Mouse (Mus musculus) MEL (cell line): Measurements from ENCODE around the gene Krt31. TPM values are rescaled to one million over a fixed set of nuclear protein-coding genes. Genes with fewer than 3 reads are reported as not detected.

Source experiments
- DNase-seq: peaks from one replicate; pipeline ENCODE4 v3.0.0; 2011; ENCODE audit warnings: low read depth, low spot score
- H3K27ac ChIP-seq: 2 replicates; pipeline ENCODE4 v1.5.1; 2012; ENCODE audit warnings: low read depth, mild to moderate bottlenecking, control low read depth, low read length, moderate library complexity; ENCODE audit not compliant: control insufficient read depth
- H3K27me3 ChIP-seq, 2 experiments: fragments of 150-350 bp in 1 of 2; sonication (generic) in 1 of 2; 2 replicates each; pipeline ENCODE4 v1.6.1; 2012; ENCODE audit warnings: low read length in 2 of 2, mild to moderate bottlenecking in 2 of 2, improper control_type of control experiment in 1 of 2, moderate library complexity in 1 of 2; ENCODE audit not compliant: insufficient read depth in 2 of 2, control insufficient read depth in 1 of 2
- H3K36me3 ChIP-seq, 2 experiments: 2 replicates each; pipeline ENCODE4 v1.6.1; 2012 to 2014; ENCODE audit warnings: low read length in 2 of 2, improper control_type of control experiment in 1 of 2, inconsistent platforms in 1 of 2, mild to moderate bottlenecking in 1 of 2; ENCODE audit not compliant: insufficient read depth in 2 of 2, control insufficient read depth in 1 of 2
- H3K4me1 ChIP-seq, 2 experiments: fragments of 150-350 bp in 1 of 2; sonication (generic) in 1 of 2; 2 replicates each; pipeline ENCODE4 v1.6.1; 2012; ENCODE audit warnings: low read length in 2 of 2, improper control_type of control experiment in 1 of 2, mild to moderate bottlenecking in 1 of 2; ENCODE audit not compliant: insufficient read depth in 2 of 2, control insufficient read depth in 1 of 2
- H3K4me3 ChIP-seq, 2 experiments: fragments of 150-350 bp in 1 of 2; sonication (generic) in 1 of 2; 2 replicates each; pipeline ENCODE4 v1.5.1; 2012; ENCODE audit warnings: low read depth in 2 of 2, low read length in 2 of 2, mild to moderate bottlenecking in 2 of 2, moderate library complexity in 2 of 2, control low read depth in 1 of 2, improper control_type of control experiment in 1 of 2; ENCODE audit not compliant: control insufficient read depth in 1 of 2, insufficient read depth in 1 of 2
- H3K79me2 ChIP-seq: 2 replicates; pipeline ENCODE4 v1.6.1; 2012; ENCODE audit warnings: mild to moderate bottlenecking, low read length, moderate library complexity; ENCODE audit not compliant: control insufficient read depth, poor library complexity, insufficient read depth
- H3K9ac ChIP-seq: 2 replicates; pipeline ENCODE4 v1.6.1; 2012; ENCODE audit warnings: low read depth, mild to moderate bottlenecking, control low read depth, low read length, moderate library complexity; ENCODE audit not compliant: control insufficient read depth, poor library complexity, severe bottlenecking
- H3K9me3 ChIP-seq: fragments of 150-350 bp; sonication (generic); replicated peaks from 2 replicates; pipeline ENCODE4 v1.6.1; 2012; ENCODE audit warnings: mild to moderate bottlenecking, low read length, improper control_type of control experiment, moderate library complexity; ENCODE audit not compliant: insufficient read depth
- BHLHE40 ChIP-seq: IDR thresholded peaks from 2 replicates; pipeline ENCODE4 v1.6.1; 2012; ENCODE audit warnings: low read depth, mild to moderate bottlenecking, inconsistent platforms, low read length, improper control_type of control experiment, borderline replicate concordance
- CHD1 ChIP-seq: IDR thresholded peaks from 2 replicates; pipeline ENCODE4 v1.6.1; 2012; ENCODE audit warnings: low read depth, mild to moderate bottlenecking, inconsistent platforms, low read length, improper control_type of control experiment
- CHD2 ChIP-seq: IDR thresholded peaks from 2 replicates; pipeline ENCODE4 v1.6.1; 2011; ENCODE audit warnings: low read length, improper control_type of control experiment
- E2F4 ChIP-seq: IDR thresholded peaks from 2 replicates; pipeline ENCODE4 v1.6.1; 2011; ENCODE audit warnings: low read depth, low read length, improper control_type of control experiment, borderline replicate concordance
- EP300 ChIP-seq, 2 experiments: IDR thresholded peaks; 2 replicates each; pipeline ENCODE4 v1.6.1; 2011; ENCODE audit warnings: improper control_type of control experiment in 2 of 2, low read length in 2 of 2, low read depth in 1 of 2, mild to moderate bottlenecking in 1 of 2
- ETS1 ChIP-seq: IDR thresholded peaks from 2 replicates; pipeline ENCODE4 v1.6.1; 2012; ENCODE audit warnings: low read depth, mild to moderate bottlenecking, inconsistent platforms, low read length, improper control_type of control experiment, moderate library complexity
- GABPA ChIP-seq: IDR thresholded peaks from 2 replicates; pipeline ENCODE4 v1.6.1; 2012; ENCODE audit warnings: low read depth, mild to moderate bottlenecking, inconsistent platforms, low read length, improper control_type of control experiment, moderate library complexity
- HCFC1 ChIP-seq: IDR thresholded peaks from 2 replicates; pipeline ENCODE4 v1.6.1; 2012; ENCODE audit warnings: low read depth, mild to moderate bottlenecking, inconsistent platforms, low read length, improper control_type of control experiment, moderate library complexity
- JUND ChIP-seq: IDR thresholded peaks from 2 replicates; pipeline ENCODE4 v1.6.1; 2011; ENCODE audit warnings: low read depth, mild to moderate bottlenecking, improper control_type of control experiment, low read length
- KAT2A ChIP-seq: conservative IDR thresholded peaks from 2 replicates; pipeline ENCODE4 v1.6.1; 2012; ENCODE audit warnings: low read depth, low read length, improper control_type of control experiment, inconsistent platforms
- MYB ChIP-seq: IDR thresholded peaks from 2 replicates; pipeline ENCODE4 v1.6.1; 2011; ENCODE audit warnings: mild to moderate bottlenecking, low read depth, low read length, improper control_type of control experiment
- MYC ChIP-seq: IDR thresholded peaks from 2 replicates; pipeline ENCODE4 v1.6.1; 2011; ENCODE audit warnings: low read depth, mild to moderate bottlenecking, low read length, improper control_type of control experiment, moderate library complexity
- POLR2A ChIP-seq, 2 experiments: IDR thresholded peaks; 2 replicates each; pipeline ENCODE4 v1.6.1; 2011 to 2012; ENCODE audit warnings: low read length in 2 of 2, mild to moderate bottlenecking in 2 of 2, control low read depth in 1 of 2, improper control_type of control experiment in 1 of 2, low read depth in 1 of 2, moderate library complexity in 1 of 2; ENCODE audit not compliant: control insufficient read depth in 1 of 2, insufficient read depth in 1 of 2, poor library complexity in 1 of 2
- POLR2AphosphoS2 ChIP-seq: IDR thresholded peaks from 2 replicates; pipeline ENCODE4 v1.6.1; 2011; ENCODE audit warnings: low read length, improper control_type of control experiment
- RAD21 ChIP-seq: IDR thresholded peaks from 2 replicates; pipeline ENCODE4 v1.6.1; 2011; ENCODE audit warnings: mild to moderate bottlenecking, low read depth, low read length, improper control_type of control experiment
- RCOR1 ChIP-seq: IDR thresholded peaks from 2 replicates; pipeline ENCODE4 v1.6.1; 2012; ENCODE audit warnings: low read depth, mild to moderate bottlenecking, inconsistent platforms, low read length, improper control_type of control experiment
- SIN3A ChIP-seq: IDR thresholded peaks from 2 replicates; pipeline ENCODE4 v1.6.1; 2012; ENCODE audit warnings: low read length, improper control_type of control experiment, inconsistent platforms
- SMC3 ChIP-seq: IDR thresholded peaks from 2 replicates; pipeline ENCODE4 v1.6.1; 2011; ENCODE audit warnings: low read depth, low read length, improper control_type of control experiment
- TAL1 ChIP-seq: IDR thresholded peaks from 2 replicates; pipeline ENCODE4 v1.6.1; 2012; ENCODE audit warnings: mild to moderate bottlenecking, inconsistent platforms, low read length, moderate library complexity, mixed read lengths
- TBP ChIP-seq: IDR thresholded peaks from 2 replicates; pipeline ENCODE4 v1.8.0; 2011; ENCODE audit warnings: low read depth, low read length, improper control_type of control experiment
- TCF12 ChIP-seq: IDR thresholded peaks from 2 replicates; pipeline ENCODE4 v1.6.1; 2014; ENCODE audit warnings: low read depth, mild to moderate bottlenecking, inconsistent platforms, low read length, improper control_type of control experiment, moderate library complexity
- UBTF ChIP-seq: IDR thresholded peaks from 2 replicates; pipeline ENCODE4 v1.6.1; 2012; ENCODE audit warnings: low read depth, mild to moderate bottlenecking, inconsistent platforms, low read length, improper control_type of control experiment, moderate library complexity, borderline replicate concordance; ENCODE audit not compliant: insufficient read depth
- ZC3H11A ChIP-seq: IDR thresholded peaks from 2 replicates; pipeline ENCODE4 v1.6.1; 2012; ENCODE audit warnings: low read depth, mild to moderate bottlenecking, inconsistent platforms, low read length, improper control_type of control experiment
- ZKSCAN1 ChIP-seq: IDR thresholded peaks from 2 replicates; pipeline ENCODE4 v1.6.1; 2012; ENCODE audit warnings: low read depth, mild to moderate bottlenecking, inconsistent platforms, low read length, improper control_type of control experiment, moderate library complexity
- ZMIZ1 ChIP-seq: IDR thresholded peaks from 2 replicates; pipeline ENCODE4 v1.6.1; 2012; ENCODE audit warnings: low read depth, mild to moderate bottlenecking, inconsistent platforms, low read length, improper control_type of control experiment, moderate library complexity
- polyA plus RNA-seq, 2 experiments: library from polyadenylated mRNA; stranded (reverse) in 1 of 2; unstranded in 1 of 2; fragments of >175 nt in 1 of 2; fragments of >200 nt in 1 of 2; gene quantifications; 2 replicates each; pipeline versions ENCODE4 v1.2.1 to v1.2.4; 2012; ENCODE audit warnings: low replicate concordance in 2 of 2, low read depth in 1 of 2; ENCODE audit not compliant: insufficient read length in 2 of 2, insufficient read depth in 1 of 2, missing spikeins in 1 of 2
- total RNA-seq: library from RNA; depleted of rRNA; stranded (reverse); fragments of 300-350 nt; gene quantifications from 2 replicates; pipeline ENCODE4 v1.2.3, GENCODE M21; 2012; rRNA removed

Krt31 gene
- total RNA-seq (not detected in 2 replicates), polyA plus RNA-seq (not detected)

GRCm38 (mm10) chr11:100050451-100050850 lies at the start of gene Krt31:
Gene Krt31, minus strand, starts transcription at chr11:100050551.
- H3K27ac ChIP-seq, result no peak within 1 kb of the TSS
- H3K27me3 ChIP-seq, result no peaks in the 10 kb centered on the region
- no peaks in the 10 kb centered on the region for H3K36me3 ChIP-seq
- no peak for DNase-seq
- no peak within 1 kb of the TSS for H3K9ac ChIP-seq
- H3K4me3 ChIP-seq, result no peak within 1 kb of the TSS
- H3K4me1 ChIP-seq, result no peaks in the 10 kb centered on the region
- TF ChIP-seq GABPA, result no peak
- TF ChIP-seq ZMIZ1, result no peak
- no peak for TF ChIP-seq RCOR1
- no peak for TF ChIP-seq E2F4
- no peak for TF ChIP-seq SMC3
- TF ChIP-seq MYC, result no peak
- TF ChIP-seq UBTF, result no peak
- TF ChIP-seq ETS1, result no peak
- TF ChIP-seq TCF12, result no peak
- no peak for TF ChIP-seq KAT2A
- no peak for TF ChIP-seq MYB
- TF ChIP-seq, all 39 proteins: peak for 0
- H3K79me2 ChIP-seq, result no peaks in the 10 kb centered on the region
- no peaks in the 10 kb centered on the region for H3K9me3 ChIP-seq

GRCm38 (mm10) chr11:100097819-100098218 lies 47.5 kb upstream of the Krt31 start:
- H3K4me1 ChIP-seq, result no peaks in the 10 kb centered on the region
- H3K27ac ChIP-seq, result no peak overlapping the region
- no peak for DNase-seq
- no peak overlapping the region for H3K9ac ChIP-seq
- H3K9me3 ChIP-seq, result no peaks in the 10 kb centered on the region
- no peaks in the 10 kb centered on the region for H3K27me3 ChIP-seq
- TF ChIP-seq GABPA (no peak), CHD2 (no peak), ZC3H11A (no peak), RAD21 (no peak), CHD1 (no peak), POLR2A (IDR thresholded peaks at IDR 0.05; ENCODE audit: control insufficient read depth in 1 of 2, insufficient read depth in 1 of 2, low read depth in 1 of 2, low read length in 2 of 2, poor library complexity in 1 of 2) (no peak)
- no peaks in the 10 kb centered on the region for H3K79me2 ChIP-seq
- H3K36me3 ChIP-seq, result no peaks in the 10 kb centered on the region
- no peak overlapping the region for H3K4me3 ChIP-seq

GRCm38 (mm10) chr11:100096141-100096540 lies 45.8 kb upstream of the Krt31 start, which contains the start of gene Krt35:
Gene Krt35, minus strand, starts transcription at chr11:100096241.
- H3K4me1 ChIP-seq, result no peaks in the 10 kb centered on the region
- no peaks in the 10 kb centered on the region for H3K79me2 ChIP-seq
- DNase-seq, result no peak
- TF ChIP-seq TCF12, result no peak
- no peak for TF ChIP-seq BHLHE40
- TF ChIP-seq ZKSCAN1, result no peak
- no peak for TF ChIP-seq E2F4
- no peak for TF ChIP-seq EP300 (IDR thresholded peaks at IDR 0.05; ENCODE audit: low read depth in 1 of 2, low read length in 2 of 2)
- TF ChIP-seq POLR2A (IDR thresholded peaks at IDR 0.05; ENCODE audit: control insufficient read depth in 1 of 2, insufficient read depth in 1 of 2, low read depth in 1 of 2, low read length in 2 of 2, poor library complexity in 1 of 2), result no peak
- no peak for TF ChIP-seq TBP
- no peak for TF ChIP-seq TAL1
- TF ChIP-seq RAD21, result no peak
- no peak for TF ChIP-seq POLR2AphosphoS2
- TF ChIP-seq ETS1, result no peak
- no peak for TF ChIP-seq JUND
- TF ChIP-seq ZMIZ1, result no peak
- no peak for TF ChIP-seq HCFC1
- no peak for TF ChIP-seq SIN3A
- no peak within 1 kb of the TSS for H3K4me3 ChIP-seq
- H3K27me3 ChIP-seq, result no peaks in the 10 kb centered on the region
- no peaks in the 10 kb centered on the region for H3K36me3 ChIP-seq
- H3K27ac ChIP-seq, result no peak within 1 kb of the TSS
- H3K9ac ChIP-seq, result no peak within 1 kb of the TSS
- no peaks in the 10 kb centered on the region for H3K9me3 ChIP-seq
